Mouse (Mus musculus) frontal cortex, postnatal 25 days (tissue): ENCODE data around the gene Clec4b2.
"Not testable (repeated sequence)": the region's sequence is repeated elsewhere in the genome, so short reads cannot be mapped to it uniquely, and the experiment has no call there.

Experiments
- DNase-seq, 2 experiments: peaks; one replicate each; pipeline ENCODE4 v3.0.0; 2022; ENCODE audit warnings: low spot score in 2 of 2

Clec4b2 gene

GRCm38 (mm10) chr6:123172593-123172992 is at the start of gene Clec4b2:
Gene Clec4b2 (plus strand): TSS chr6:123172893.
- DNase-seq: no peak

DNA sequence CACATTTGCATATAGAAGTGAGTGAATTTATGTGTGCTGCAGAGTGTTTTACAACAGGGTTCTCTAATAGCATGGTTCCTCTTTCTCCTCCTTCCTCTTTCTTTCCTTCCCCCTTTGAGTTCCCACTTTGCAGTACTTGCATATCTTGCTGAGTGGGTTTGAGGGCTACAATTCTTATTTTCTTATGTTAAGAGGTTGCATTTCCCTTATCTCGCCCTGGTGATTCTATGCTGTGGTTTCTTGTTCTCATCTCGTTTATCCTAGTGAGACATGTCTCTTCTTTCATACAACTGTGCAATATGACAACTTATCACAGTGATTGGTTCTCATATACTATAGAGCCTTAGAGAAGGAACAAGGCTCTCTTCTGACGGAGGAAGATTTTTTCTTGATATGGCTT is 49.5 kb upstream of the Clec4b2 start:
- no peak for DNase-seq

- DNase-seq: no peak
These were observed 45.5 kb upstream of the Clec4b2 start for GRCm38 (mm10) chr6:123127173-123127572.

DNA sequence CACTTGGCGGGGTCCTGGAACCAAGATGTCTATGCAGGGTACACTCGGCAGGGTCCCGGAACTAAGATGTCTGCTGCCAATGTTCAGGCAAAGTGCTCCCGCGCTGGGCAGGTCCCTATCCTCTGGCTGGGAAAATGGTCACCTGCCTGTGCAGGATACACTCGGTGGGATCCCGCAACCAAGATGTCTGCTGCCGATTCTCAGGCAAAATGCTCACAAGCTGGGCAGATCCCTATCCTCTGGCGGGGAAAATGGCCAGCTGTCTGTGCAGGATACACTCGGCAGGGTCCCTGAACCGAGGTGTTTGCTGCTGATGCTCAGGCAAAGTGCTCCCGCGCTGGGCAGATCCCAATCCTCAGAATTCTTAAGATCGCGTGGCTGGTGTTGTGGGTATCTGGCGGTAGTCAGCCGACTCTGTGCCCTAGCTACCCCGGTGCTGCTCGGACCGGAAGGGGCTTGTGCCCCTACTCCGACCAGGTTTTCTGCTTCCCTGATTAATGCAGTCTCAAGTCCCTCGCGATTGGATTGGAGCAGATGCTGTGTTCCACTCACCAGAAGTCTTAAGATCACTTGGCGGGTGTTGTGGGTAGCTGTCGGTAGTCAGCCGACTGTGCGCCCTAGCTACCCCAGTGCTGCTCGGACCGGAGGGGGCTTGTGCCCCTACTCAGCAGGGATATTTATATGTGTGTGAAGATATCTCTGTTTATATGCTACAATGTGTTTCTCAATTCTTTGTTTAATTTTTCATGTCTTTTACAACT is 34.7 kb upstream of the Clec4b2 start:
- not testable (repeated sequence) for DNase-seq

DNA sequence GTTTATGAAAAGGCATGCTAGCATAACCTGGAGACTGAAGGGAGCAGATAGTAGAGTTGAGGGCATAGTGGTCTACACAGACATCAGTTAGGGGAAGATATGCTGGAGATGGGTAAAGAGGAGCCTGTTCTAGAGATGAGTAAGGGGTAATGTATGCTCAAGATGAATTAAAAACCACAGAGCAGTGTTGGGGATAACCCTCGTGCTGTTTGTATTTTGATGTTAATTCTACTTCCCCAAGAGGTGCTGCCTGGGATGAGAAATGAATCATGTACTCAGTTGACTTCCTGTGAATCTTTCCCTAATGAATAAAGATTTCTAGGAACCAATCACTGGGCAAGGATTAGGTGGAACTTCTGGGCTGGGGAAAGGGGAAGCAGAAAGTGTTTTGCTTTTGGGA is 2.6 kb upstream of the Clec4b2 start:
- DNase-seq: no peak

DNA sequence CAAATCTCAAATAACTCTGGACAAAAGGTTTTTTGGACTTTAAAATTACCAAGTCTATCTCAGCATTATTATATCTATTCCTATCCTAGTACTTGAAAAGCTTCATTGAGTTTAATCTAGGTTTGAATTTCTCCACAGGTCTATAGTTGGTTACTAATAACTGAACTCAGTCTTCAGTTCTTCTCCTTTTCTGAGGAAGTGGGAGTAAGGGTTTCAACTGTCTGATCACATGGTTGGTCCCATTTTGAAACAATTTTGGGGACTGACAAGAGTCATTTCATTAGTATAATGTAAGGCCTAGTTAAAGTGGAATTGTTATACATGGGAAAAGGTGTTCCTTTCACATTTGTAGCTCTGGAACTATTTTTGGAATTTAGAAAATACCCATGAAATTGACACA is 1.7 kb upstream of the Clec4b2 start:
- DNase-seq: no peak

DNA sequence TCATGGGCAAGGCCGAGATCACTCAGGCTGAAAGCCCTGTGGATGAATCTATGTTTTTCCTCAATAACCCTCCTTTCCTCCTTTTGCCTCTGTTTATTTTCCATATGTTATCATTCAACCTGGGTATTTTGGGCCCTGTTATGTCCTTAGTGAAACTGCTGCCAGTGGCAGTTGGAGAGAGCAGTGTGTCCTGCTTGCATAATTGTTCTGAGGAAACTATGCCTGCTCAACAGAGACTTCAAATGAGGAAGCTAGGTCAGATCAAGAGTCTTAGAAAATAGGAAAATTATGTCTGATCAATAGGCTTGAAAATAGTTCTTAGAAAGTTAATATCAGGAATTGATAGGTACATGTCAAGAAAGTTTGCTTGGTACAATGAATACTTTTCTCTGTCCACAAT is 2.9 kb downstream of the Clec4b2 start:
- DNase-seq: no peak

DNA sequence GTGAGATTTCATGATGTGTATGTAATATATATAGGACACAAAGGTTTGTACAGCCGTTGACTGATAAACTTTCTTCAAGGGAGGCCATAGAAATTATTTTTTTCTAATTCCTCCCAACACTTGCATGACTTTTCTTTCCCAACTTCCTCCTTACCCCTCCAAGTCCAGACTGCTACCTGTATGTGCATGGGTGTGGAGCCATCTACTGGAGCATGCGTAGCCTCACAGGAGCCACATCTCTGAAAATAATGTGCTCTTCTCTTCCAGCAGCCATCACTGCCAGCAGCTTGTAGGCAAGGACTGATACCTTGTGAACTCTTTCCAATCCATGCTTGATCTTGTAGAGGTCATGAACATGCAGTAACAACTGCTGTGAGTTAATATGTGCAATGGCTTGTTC is 12.2 kb downstream of the Clec4b2 start:
- not testable (repeated sequence) for DNase-seq

DNA sequence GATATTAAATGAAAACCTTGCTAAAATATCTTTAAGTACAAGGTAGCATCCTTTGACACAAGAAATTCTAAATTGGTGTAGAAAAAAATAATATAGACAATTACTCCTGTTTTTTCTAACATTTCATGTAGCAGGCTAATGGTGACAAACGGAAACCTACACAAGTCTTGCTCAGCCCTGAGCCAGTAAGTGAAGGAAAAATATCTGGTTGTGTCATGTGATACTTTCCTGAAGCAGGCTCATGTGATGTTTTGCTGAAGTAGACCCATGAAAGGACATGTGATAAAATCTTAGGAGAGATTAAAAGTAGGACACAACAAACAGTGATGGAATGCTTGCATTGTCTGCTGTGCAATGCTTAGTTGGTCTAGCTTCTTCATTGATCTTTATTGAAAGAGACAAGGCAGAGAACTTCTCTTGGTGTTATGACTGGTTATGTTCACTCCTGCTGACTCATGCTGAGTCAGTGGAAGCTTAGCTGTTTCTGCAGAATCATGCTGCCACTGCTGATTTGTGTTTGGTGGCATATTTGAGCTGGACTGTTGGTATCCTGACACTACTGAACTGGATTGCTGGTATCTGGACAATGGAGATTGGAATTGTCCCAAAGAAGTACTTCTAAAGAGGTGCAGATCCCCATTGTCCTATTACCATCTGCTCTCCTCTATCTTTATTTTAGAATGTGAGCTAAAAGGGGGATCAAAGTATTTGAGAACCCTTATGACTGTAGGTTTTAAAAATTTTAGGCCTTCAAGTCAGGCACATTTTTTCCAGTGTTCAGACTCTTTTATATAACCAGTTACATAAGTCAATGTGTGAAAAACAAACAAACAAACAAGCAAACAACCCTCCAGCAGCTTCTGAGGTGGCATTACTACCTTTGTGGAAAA is 34.7 kb downstream of the Clec4b2 start:
- DNase-seq: no peak

GRCm38 (mm10) chr6:123208077-123208439 is 35.4 kb downstream of the Clec4b2 start:
- not testable (repeated sequence) for DNase-seq

- no peak for DNase-seq
These were observed 39.0 kb downstream of the Clec4b2 start for GRCm38 (mm10) chr6:123211726-123212125.

DNA sequence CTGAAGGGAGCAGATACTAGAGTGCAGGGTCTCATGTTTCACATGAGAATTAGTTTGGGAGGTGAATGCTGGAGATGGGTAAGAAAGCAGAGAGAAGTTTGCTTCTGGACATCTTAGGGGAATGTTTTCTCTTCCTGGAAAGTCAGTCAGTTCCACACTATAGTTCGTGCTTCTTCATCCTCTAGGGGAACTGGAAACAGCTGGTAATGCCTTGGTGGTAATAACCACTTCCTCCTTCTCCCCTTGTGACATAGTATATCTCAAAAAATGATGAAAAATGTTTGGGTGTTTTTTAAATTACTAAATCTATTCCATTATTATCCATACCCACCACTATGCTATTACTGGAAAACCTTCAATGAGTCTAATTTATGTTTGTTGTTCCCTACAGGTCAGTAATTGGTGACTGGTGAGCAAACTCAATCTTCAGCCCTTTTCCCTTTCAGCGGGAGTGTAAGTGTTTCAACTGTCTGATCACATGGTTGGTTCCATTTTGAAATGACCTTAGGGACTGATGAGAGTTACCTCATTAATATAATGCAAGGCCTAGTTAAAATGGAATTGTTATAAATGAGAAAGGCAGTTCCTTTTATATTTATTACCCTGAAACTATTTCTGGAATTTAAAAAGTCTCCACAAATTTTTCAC is 55.0 kb downstream of the Clec4b2 start:
- DNase-seq: no peak

DNA sequence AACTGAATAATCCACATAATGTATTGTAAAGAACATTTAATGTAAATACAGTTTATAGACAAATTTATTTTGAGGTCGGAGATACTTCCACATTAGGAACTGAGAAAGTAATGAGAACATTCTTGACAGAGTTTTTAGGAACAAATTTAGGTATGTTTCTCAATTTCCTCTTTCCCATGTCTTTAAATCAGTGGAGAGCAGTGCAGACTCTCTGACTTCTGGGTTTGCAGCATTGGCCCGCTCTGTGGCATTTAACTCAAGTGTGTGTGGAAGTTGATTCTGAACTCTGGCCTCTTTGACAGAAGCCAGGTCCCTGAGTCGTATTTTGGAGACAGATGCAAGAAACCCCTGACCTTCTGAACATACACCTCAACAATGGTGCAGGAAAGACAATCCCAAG is 57.0 kb downstream of the Clec4b2 start, which contains the start of gene Clec4n:
Clec4n (plus strand) TSS at position 200 of the 400 bp plus-strand sequence.
- DNase-seq: no peak

DNA sequence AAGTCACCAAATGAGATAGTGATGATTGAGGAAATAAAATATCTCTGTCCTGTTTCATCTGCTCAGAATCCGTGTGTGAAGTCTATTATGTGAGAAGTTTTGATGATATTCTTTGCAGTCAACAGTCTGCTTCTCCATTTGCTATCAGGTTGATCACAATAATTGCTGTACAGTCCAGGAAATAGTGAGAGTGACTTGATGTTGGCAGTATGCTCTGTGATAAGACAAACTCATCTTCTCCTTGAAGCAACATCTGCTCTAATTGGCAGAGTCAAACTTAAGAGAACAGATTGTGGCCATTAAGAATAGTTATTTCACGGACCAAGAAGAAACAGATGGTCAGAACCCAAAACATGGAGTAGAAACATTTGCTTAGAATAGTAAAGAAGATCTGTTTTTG is 58.5 kb downstream of the Clec4b2 start:
- no peak for DNase-seq

DNA sequence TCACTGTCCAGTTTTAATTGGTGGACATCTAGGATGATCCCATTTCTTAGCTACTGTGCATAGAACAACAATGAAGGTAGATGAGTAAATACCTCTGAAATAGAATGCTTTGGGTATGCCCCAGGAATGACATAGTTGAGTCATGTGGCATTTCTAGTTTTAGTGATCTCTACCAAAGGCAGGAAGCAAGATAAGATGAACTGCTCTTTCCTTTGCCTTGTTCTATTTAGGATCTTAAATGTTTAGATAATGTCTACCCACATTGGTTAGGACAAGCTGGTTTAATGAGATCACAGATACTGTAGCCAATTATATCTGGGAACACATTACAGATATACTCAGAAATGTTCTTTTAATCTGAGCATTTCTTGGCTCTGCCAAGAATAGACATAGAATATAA is 64.9 kb downstream of the Clec4b2 start:
- no peak for DNase-seq

DNA sequence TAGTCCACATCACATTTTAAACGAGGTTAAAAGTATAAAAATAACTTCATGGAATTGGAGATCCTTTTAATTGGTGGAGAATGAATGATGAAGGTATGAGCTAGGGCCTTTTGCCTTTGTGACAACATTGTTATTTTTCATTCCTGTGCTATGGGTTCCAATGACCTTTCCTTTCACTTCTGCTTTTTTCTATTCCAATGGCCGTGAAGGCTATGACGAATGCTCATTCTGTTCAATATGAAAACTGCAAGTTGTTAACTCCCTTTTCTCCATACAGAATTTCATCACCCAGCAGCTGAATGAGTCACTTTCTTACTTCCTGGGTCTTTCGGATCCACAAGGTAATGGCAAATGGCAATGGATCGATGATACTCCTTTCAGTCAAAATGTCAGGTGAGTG is 71.5 kb downstream of the Clec4b2 start:
- no peak for DNase-seq

DNA sequence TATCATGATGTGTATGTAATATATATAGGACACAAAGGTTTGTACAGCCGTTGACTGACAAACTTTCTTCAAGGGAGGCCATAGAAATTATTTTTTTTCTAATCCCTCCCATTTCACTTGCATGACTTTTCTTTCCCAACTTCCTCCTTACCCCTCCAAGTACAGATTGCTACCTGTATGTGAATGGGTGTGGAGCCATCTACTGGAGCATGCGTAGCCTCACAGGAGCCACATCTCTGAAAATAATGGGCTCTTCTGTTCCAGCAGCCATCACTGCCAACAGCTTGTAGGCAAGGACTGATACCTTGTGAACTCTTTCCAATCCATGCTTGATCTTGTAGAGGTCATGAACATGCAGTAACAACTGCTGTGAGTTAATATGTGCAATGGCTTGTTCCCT is 76.2 kb downstream of the Clec4b2 start:
- not testable (repeated sequence) for DNase-seq

- no peak for DNase-seq
These were observed 80.0 kb downstream of the Clec4b2 start for GRCm38 (mm10) chr6:123252735-123253134.
